Mouse (Mus musculus) liver, embryonic 11.5 days (tissue): Measurements from ENCODE around the gene Pgap2. TPM values are rescaled to one million over a fixed set of nuclear protein-coding genes. Genes with fewer than 3 reads are reported as not detected.

Experiments
- ATAC-seq: fragments of 200-750 bp; cut with Nextera tagmentation; replicated peaks from 2 replicates; pipeline ENCODE4 v1.8.0; 2017; ENCODE audit warnings: moderate number of reproducible peaks, mild to moderate bottlenecking, moderate TSS enrichment, moderate library complexity; ENCODE audit not compliant: low FRiP score
- DNase-seq: peaks from one replicate; pipeline ENCODE4 v3.0.0-alpha.2; 2017; ENCODE audit warnings: low spot score
- H3K27ac ChIP-seq: fragments of 300-500 bp; sonication (generic); 2 replicates; pipeline ENCODE4 v1.5.1; 2014; ENCODE audit warnings: mild to moderate bottlenecking, low read depth, low read length, control low read depth
- H3K27me3 ChIP-seq: fragments of 300-500 bp; sonication (generic); replicated peaks from 2 replicates; pipeline ENCODE4 v1.6.1; 2014; ENCODE audit warnings: low read length, mixed read lengths; ENCODE audit not compliant: control insufficient read depth, insufficient read depth
- H3K36me3 ChIP-seq: fragments of 300-500 bp; sonication (generic); 2 replicates; pipeline ENCODE4 v1.6.1; 2014; ENCODE audit warnings: mild to moderate bottlenecking, low read length, moderate library complexity, mixed read lengths; ENCODE audit not compliant: control insufficient read depth, insufficient read depth
- H3K4me1 ChIP-seq: fragments of 300-500 bp; sonication (generic); replicated peaks from 2 replicates; pipeline ENCODE4 v1.6.1; 2014; ENCODE audit warnings: low read length, mixed read lengths; ENCODE audit not compliant: control insufficient read depth, insufficient read depth
- H3K4me2 ChIP-seq: fragments of 300-500 bp; sonication (generic); 2 replicates; pipeline ENCODE4 v1.6.1; 2014; ENCODE audit warnings: mild to moderate bottlenecking, control low read depth, moderate library complexity
- H3K4me3 ChIP-seq: fragments of 300-500 bp; sonication (generic); 2 replicates; pipeline ENCODE4 v1.5.1; 2014; ENCODE audit warnings: low read depth, low read length, control low read depth
- H3K9ac ChIP-seq: fragments of 300-500 bp; sonication (generic); 2 replicates; pipeline ENCODE4 v1.6.1; 2014; ENCODE audit warnings: low read depth, low read length, control low read depth
- H3K9me3 ChIP-seq: fragments of 300-500 bp; sonication (generic); 2 replicates; pipeline ENCODE4 v1.6.1; 2016; ENCODE audit warnings: low read length, inconsistent platforms, mixed read lengths; ENCODE audit not compliant: control insufficient read depth
- WGBS: fragments of 180-500 bp; shearing (Covaris S2); extraction: QIAGEN DNeasy Blood & Tissue Kit; methylation state at CpG from one replicate; pipeline ENCODE4 v1.1.7; 2014; 5-methylcytosine and 5-hydroxymethylcytosine counted together
- polyA plus RNA-seq: library from polyadenylated mRNA; unstranded; fragments of >200 nt; fragmentation: Nextera tagmentation; extraction: Ambion mirVana; gene quantifications from 2 replicates; pipeline ENCODE4 v1.2.1, GENCODE M21; 2014

Gene Pgap2
- polyA plus RNA-seq, 1 experiment from 2014 or later: 40.0 TPM

GRCm38 (mm10) chr7:102229814-102230213, 19.8 kb downstream of the Pgap2 start:
- H3K27ac ChIP-seq: no peak overlapping the region
- no peaks in the 10 kb centered on the region for H3K4me1 ChIP-seq
- H3K9me3 ChIP-seq: no peaks in the 10 kb centered on the region
- 88% methylated on average over 6 of the region's 6 CpGs for WGBS
- no peak overlapping the region for H3K4me3 ChIP-seq
- H3K36me3 ChIP-seq: no peaks in the 10 kb centered on the region; the same call in 1 of the 2 replicates
- DNase-seq (no peak), ATAC-seq (no peak)
- no peak overlapping the region for H3K9ac ChIP-seq
- H3K4me2 ChIP-seq: no peak overlapping the region
- H3K27me3 ChIP-seq: no peaks in the 10 kb centered on the region

GRCm38 (mm10) chr7:102233059-102233458, 23.1 kb downstream of the Pgap2 start:
- ATAC-seq (no peak), DNase-seq (no peak)
- 65% methylated on average over 4 of the region's 4 CpGs for WGBS
- Histone ChIP-seq H3K9ac (no peak overlapping the region), H3K4me1 (no peaks in the 10 kb centered on the region), H3K4me3 (no peak overlapping the region), H3K4me2 (no peak overlapping the region), H3K9me3 (no peaks in the 10 kb centered on the region), H3K36me3 (peaks cover 14% of the 10 kb centered on the region; the same call in 1 of the 2 replicates), H3K27ac (no peak overlapping the region), H3K27me3 (no peaks in the 10 kb centered on the region)

GRCm38 (mm10) chr7:102238686-102239286, 28.8 kb downstream of the Pgap2 start:
- ATAC-seq: no peak
- peaks cover 38% of the 10 kb centered on the region for H3K36me3 ChIP-seq
- H3K4me3 ChIP-seq: no peak overlapping the region

GRCm38 (mm10) chr7:102239591-102239990, 29.6 kb downstream of the Pgap2 start:
- DNase-seq (no peak), ATAC-seq (no peak)
- WGBS: 89% methylated on average over 16 of the region's 16 CpGs
- Histone ChIP-seq H3K4me3 (no peak overlapping the region), H3K9ac (no peak overlapping the region), H3K36me3 (peaks cover 38% of the 10 kb centered on the region), H3K27ac (no peak overlapping the region), H3K27me3 (no peaks in the 10 kb centered on the region), H3K9me3 (no peaks in the 10 kb centered on the region), H3K4me2 (no peak overlapping the region), H3K4me1 (peaks cover 26% of the 10 kb centered on the region)

More at GRCm38 (mm10) chr7:102238686-102239286, 28.8 kb downstream of the Pgap2 start:
- Histone ChIP-seq H3K4me1 (peaks cover 18% of the 10 kb centered on the region), H3K27me3 (no peaks in the 10 kb centered on the region), H3K9me3 (no peaks in the 10 kb centered on the region), H3K9ac (no peak overlapping the region), H3K4me2 (no peak overlapping the region), H3K27ac (no peak overlapping the region)
- WGBS: 86% methylated on average over 8 of the region's 8 CpGs
- no peak for DNase-seq

GRCm38 (mm10) chr7:102242371-102242770, 32.4 kb downstream of the Pgap2 start:
- Histone ChIP-seq H3K27me3 (no peaks in the 10 kb centered on the region), H3K9ac (no peak overlapping the region), H3K9me3 (no peaks in the 10 kb centered on the region), H3K36me3 (peaks cover 30% of the 10 kb centered on the region), H3K27ac (no peak overlapping the region), H3K4me3 (no peak overlapping the region), H3K4me1 (peaks cover 54% of the 10 kb centered on the region), H3K4me2 (no peak overlapping the region)
- DNase-seq: no peak
- WGBS: 56% methylated on average over 5 of the region's 5 CpGs
- ATAC-seq: no peak

GRCm38 (mm10) chr7:102242917-102243316, 32.9 kb downstream of the Pgap2 start:
- H3K9me3 ChIP-seq: no peaks in the 10 kb centered on the region
- H3K9ac ChIP-seq: no peak overlapping the region
- DNase-seq (no peak), ATAC-seq (no peak)
- peaks cover 60% of the 10 kb centered on the region for H3K4me1 ChIP-seq
- 49% methylated on average over 3 of the region's 3 CpGs for WGBS
- H3K27ac ChIP-seq: peak overlapping the region; percentile 11
- H3K27me3 ChIP-seq: no peaks in the 10 kb centered on the region
- H3K4me2 ChIP-seq: no peak overlapping the region
- H3K4me3 ChIP-seq: no peak overlapping the region
- H3K36me3 ChIP-seq: peaks cover 26% of the 10 kb centered on the region

GRCm38 (mm10) chr7:102243870-102244269, 33.9 kb downstream of the Pgap2 start:
- H3K4me3 ChIP-seq: no peak overlapping the region
- H3K27ac ChIP-seq: peak overlapping the region; percentile 34; the same call in 1 of the 2 replicates
- 0 out of 2 replicates have a peak overlapping the region, but pooled peaks have one; percentile 26 for H3K9ac ChIP-seq
- DNase-seq: no peak
- no peak; the same call in 1 of the 2 replicates for ATAC-seq
- peak overlapping the region; percentile 16 for H3K4me2 ChIP-seq
- peaks cover 69% of the 10 kb centered on the region for H3K4me1 ChIP-seq
- H3K27me3 ChIP-seq: no peaks in the 10 kb centered on the region
- peaks cover 22% of the 10 kb centered on the region for H3K36me3 ChIP-seq
- 40% methylated on average over 2 of the region's 2 CpGs for WGBS
- H3K9me3 ChIP-seq: no peaks in the 10 kb centered on the region

GRCm38 (mm10) chr7:102244782-102245535, 35.0 kb downstream of the Pgap2 start:
- H3K27ac ChIP-seq: peak overlapping the region; percentile 42
- peak overlapping the region; percentile 3 for H3K9ac ChIP-seq
- 70% methylated on average over 3 of the region's 3 CpGs for WGBS
- DNase-seq: no peak
- no peaks in the 10 kb centered on the region for H3K9me3 ChIP-seq
- no peaks in the 10 kb centered on the region for H3K27me3 ChIP-seq
- H3K4me1 ChIP-seq: peaks cover 70% of the 10 kb centered on the region
- H3K4me2 ChIP-seq: peak overlapping the region; percentile 38
- H3K4me3 ChIP-seq: no peak overlapping the region
- peaks cover 13% of the 10 kb centered on the region for H3K36me3 ChIP-seq
- no peak for ATAC-seq
